Mouse (Mus musculus) limb, embryonic 14.5 days (tissue): Measurements from ENCODE around the gene Cry2. TPM values are rescaled to one million over a fixed set of nuclear protein-coding genes. Genes with fewer than 3 reads are reported as not detected.

Experiments used
- ATAC-seq: fragments of 200-750 bp; cut with Nextera tagmentation; 2 replicates; pipeline ENCODE4 v1.8.0; 2017; ENCODE audit warnings: low read depth, moderate number of reproducible peaks, moderate TSS enrichment; ENCODE audit not compliant: low FRiP score
- DNase-seq: peaks from one replicate; pipeline ENCODE4 v3.0.0-alpha.2; 2015; ENCODE audit warnings: low spot score
- H3K27ac ChIP-seq: fragments of 300-500 bp; sonication (generic); replicated peaks from 2 replicates; pipeline ENCODE4 v1.5.1; 2014; ENCODE audit warnings: low read depth, mild to moderate bottlenecking, low read length, moderate library complexity, mixed read lengths
- H3K27me3 ChIP-seq: fragments of 300-500 bp; sonication (generic); 2 replicates; pipeline ENCODE4 v1.6.1; 2014; ENCODE audit warnings: low read length, mixed read lengths; ENCODE audit not compliant: control insufficient read depth, insufficient read depth
- H3K36me3 ChIP-seq: fragments of 300-500 bp; sonication (generic); 2 replicates; pipeline ENCODE4 v1.6.1; 2014; ENCODE audit warnings: mild to moderate bottlenecking, low read length, moderate library complexity, mixed read lengths; ENCODE audit not compliant: control insufficient read depth, insufficient read depth
- H3K4me1 ChIP-seq: fragments of 300-500 bp; sonication (generic); 2 replicates; pipeline ENCODE4 v1.6.1; 2014; ENCODE audit warnings: antibody characterized with exemption, low read length, mixed read lengths; ENCODE audit not compliant: control insufficient read depth, insufficient read depth
- H3K4me2 ChIP-seq: fragments of 300-500 bp; sonication (generic); replicated peaks from 2 replicates; pipeline ENCODE4 v1.6.1; 2014; ENCODE audit warnings: low read depth, mild to moderate bottlenecking, low read length, moderate library complexity; ENCODE audit not compliant: severe bottlenecking
- H3K4me3 ChIP-seq: fragments of 300-500 bp; sonication (generic); replicated peaks from 2 replicates; pipeline ENCODE4 v1.5.1; 2014; ENCODE audit warnings: low read length
- H3K9ac ChIP-seq: fragments of 300-500 bp; sonication (generic); 2 replicates; pipeline ENCODE4 v1.6.1; 2014; ENCODE audit warnings: mild to moderate bottlenecking, low read depth, low read length, moderate library complexity; ENCODE audit not compliant: severe bottlenecking
- H3K9me3 ChIP-seq: fragments of 300-500 bp; sonication (generic); 2 replicates; pipeline ENCODE4 v1.6.1; 2016; ENCODE audit warnings: low read length; ENCODE audit not compliant: control insufficient read depth
- POLR2A ChIP-seq: fragments of 200-500 bp; IDR thresholded peaks from 2 replicates; pipeline ENCODE4 v1.8.0; 2012; ENCODE audit warnings: inconsistent platforms, mild to moderate bottlenecking, moderate library complexity, borderline replicate concordance; ENCODE audit not compliant: insufficient read depth, insufficient read length; ENCODE audit errors: extremely low read depth
- WGBS: fragments of 180-500 bp; shearing (Covaris S2); extraction: QIAGEN DNeasy Blood & Tissue Kit; methylation state at CpG from one replicate; pipeline ENCODE4 v1.1.7; 2014; 5-methylcytosine and 5-hydroxymethylcytosine counted together
- microRNA-seq: library from miRNA; unstranded; fragments of <30 nt; microRNA quantifications from one replicate; pipeline ENCODE4, GENCODE M21; 2016
- polyA plus RNA-seq, 2 experiments: library from polyadenylated mRNA; depleted of rRNA in 1 of 2; stranded (reverse) in 1 of 2; unstranded in 1 of 2; fragments of >200 nt; fragmentation: Nextera tagmentation in 1 of 2; extraction: Ambion mirVana in 1 of 2; gene quantifications; 2 replicates each; pipeline versions ENCODE4 v1.2.1 to v1.2.3; 2012 to 2014

Cry2 gene
- polyA plus RNA-seq, 2 experiments: 27.2 to 30.2 TPM

DNA sequence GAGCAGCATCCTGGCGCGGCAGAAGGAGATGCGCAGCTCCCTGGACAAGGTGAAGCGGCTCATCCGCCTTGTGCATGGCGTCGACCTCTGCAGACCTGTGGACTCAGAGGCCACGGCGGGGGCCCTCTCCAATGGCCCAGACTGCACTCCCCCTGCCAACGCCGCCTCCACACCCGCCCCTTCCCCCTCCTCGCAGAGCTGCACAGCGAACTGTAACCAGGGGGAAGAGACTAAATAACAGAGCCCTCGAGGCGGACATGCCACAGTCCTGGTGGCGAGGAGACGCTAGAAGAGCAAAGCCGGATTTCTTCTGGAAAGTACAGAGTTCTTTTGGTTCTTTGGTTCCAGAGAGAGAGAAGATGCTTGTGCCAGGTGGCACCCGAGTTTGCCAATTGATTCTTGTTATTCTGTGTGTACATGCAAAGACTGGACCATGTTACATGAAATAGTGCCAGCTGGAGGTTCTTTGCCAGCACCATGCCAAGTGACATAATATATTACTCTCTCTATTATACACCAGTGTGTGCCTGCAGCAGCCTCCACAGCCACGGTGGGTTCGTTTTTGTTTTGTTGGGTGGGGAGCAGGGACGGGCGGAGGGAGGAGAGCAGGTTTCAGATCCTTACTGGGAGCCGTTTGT is 73.5 kb downstream of the Cry2 start:
- Histone ChIP-seq H3K4me1 (no peaks in the 10 kb centered on the region), H3K27ac (no peak overlapping the region), H3K9me3 (no peaks in the 10 kb centered on the region), H3K27me3 (no peaks in the 10 kb centered on the region), H3K4me2 (no peak overlapping the region), H3K9ac (no peak overlapping the region), H3K4me3 (no peak overlapping the region), H3K36me3 (peaks cover 80% of the 10 kb centered on the region)
- ATAC-seq (no peak), DNase-seq (no peak)
- TF ChIP-seq POLR2A: no peak
- 72% methylated on average over 25 of the region's 25 CpGs for WGBS

DNA sequence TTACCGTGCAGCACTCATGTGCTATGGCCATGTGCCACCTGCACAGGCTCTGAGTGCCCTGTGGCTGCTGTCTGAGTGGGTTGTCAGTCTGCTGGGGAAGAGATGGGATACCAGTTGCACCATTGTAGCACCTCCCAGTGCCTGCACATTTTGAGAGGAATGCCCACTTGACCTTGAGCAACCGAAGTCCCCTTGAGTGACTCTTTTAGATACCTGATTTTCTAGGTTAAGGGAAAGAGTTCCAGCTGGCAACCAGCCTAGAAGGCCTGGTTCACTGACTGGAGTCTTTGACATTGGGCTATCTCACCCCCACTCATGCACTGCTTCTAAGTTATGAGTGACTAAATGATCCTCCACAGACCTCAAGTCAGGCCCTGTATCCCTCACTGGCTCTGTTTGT is 74.5 kb downstream of the Cry2 start:
- Histone ChIP-seq H3K9ac (no peak overlapping the region), H3K27me3 (no peaks in the 10 kb centered on the region), H3K4me2 (no peak overlapping the region), H3K4me1 (no peaks in the 10 kb centered on the region), H3K27ac (no peak overlapping the region), H3K4me3 (no peak overlapping the region), H3K9me3 (no peaks in the 10 kb centered on the region), H3K36me3 (peaks cover 86% of the 10 kb centered on the region)
- TF ChIP-seq POLR2A: no peak
- ATAC-seq (no peak), DNase-seq (no peak)
- WGBS: 87% methylated on average over 2 of the region's 2 CpGs

DNA sequence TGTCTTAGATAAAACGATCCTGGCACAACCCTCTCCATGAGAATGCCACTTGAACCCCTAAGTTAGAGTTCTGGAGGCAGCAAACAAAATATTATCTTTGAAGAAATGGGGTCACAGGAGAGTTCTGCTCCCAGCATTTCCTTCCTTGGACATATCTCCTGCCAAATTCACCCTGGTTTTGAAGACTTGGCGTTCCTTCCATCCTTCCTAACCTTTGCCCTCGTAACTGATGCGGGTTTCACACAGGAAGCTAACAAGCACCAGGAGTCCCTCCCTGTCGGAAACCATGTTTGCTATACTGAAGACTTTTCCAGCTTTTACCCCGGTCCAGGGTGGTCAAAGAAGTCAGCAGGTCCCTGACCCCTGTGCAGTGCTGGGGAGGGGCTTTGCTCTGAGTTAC is 79.6 kb downstream of the Cry2 start:
- no peak for TF ChIP-seq POLR2A
- Histone ChIP-seq H3K4me1 (no peaks in the 10 kb centered on the region), H3K27me3 (no peaks in the 10 kb centered on the region), H3K9me3 (no peaks in the 10 kb centered on the region), H3K9ac (no peak overlapping the region), H3K27ac (no peak overlapping the region), H3K4me3 (no peak overlapping the region), H3K36me3 (peaks cover 85% of the 10 kb centered on the region), H3K4me2 (no peak overlapping the region)
- DNase-seq (no peak), ATAC-seq (no peak)
- WGBS: 45% methylated on average over 6 of the region's 6 CpGs

Small RNAs within 50 kb of the gene (microRNA-seq; reads per million reads assigned to microRNA genes)
- not detected for gene Mir7000

Other genes starting within 250 kb of the Cry2 start
- 26.4 and 30.6 TPM in 2 replicates for gene Pex16, start 59.4 kb downstream of the Cry2 start, polyA plus RNA-seq (2012; rRNA removed)
- 22.3 TPM in 2 replicates for gene Pex16, start 59.4 kb downstream of the Cry2 start, polyA plus RNA-seq (2014; fragmentation: Nextera tagmentation; extraction: Ambion mirVana)
- gene Large2, start 59.2 kb downstream of the Cry2 start, polyA plus RNA-seq (2012; rRNA removed): 32.7 and 41.1 TPM in 2 replicates
- gene Large2, start 59.2 kb downstream of the Cry2 start, polyA plus RNA-seq (2014; fragmentation: Nextera tagmentation; extraction: Ambion mirVana): 15.0 and 16.3 TPM in 2 replicates
- 3.1 and 3.5 TPM in 2 replicates for gene 1700029I15Rik, start 51.5 kb downstream of the Cry2 start, polyA plus RNA-seq (2012; rRNA removed)
- gene 1700029I15Rik, start 51.5 kb downstream of the Cry2 start, polyA plus RNA-seq (2014; fragmentation: Nextera tagmentation; extraction: Ambion mirVana): 1.7 and 2.4 TPM in 2 replicates
- 42.5 and 54.8 TPM in 2 replicates for gene Mapk8ip1, start 32.8 kb downstream of the Cry2 start, polyA plus RNA-seq (2012; rRNA removed)
- gene Mapk8ip1, start 32.8 kb downstream of the Cry2 start, polyA plus RNA-seq (2014; fragmentation: Nextera tagmentation; extraction: Ambion mirVana): 12.9 and 13.8 TPM in 2 replicates
- 16.1 and 24.1 TPM in 2 replicates for gene Slc35c1, start 26.5 kb upstream of the Cry2 start, polyA plus RNA-seq (2012; rRNA removed)
- gene Slc35c1, start 26.5 kb upstream of the Cry2 start, polyA plus RNA-seq (2014; fragmentation: Nextera tagmentation; extraction: Ambion mirVana): 14.3 and 15.1 TPM in 2 replicates
- gene Chst1, start 165.7 kb upstream of the Cry2 start, polyA plus RNA-seq (2012; rRNA removed): 15.2 and 21.6 TPM in 2 replicates
- 6.9 and 7.1 TPM in 2 replicates for gene Chst1, start 165.7 kb upstream of the Cry2 start, polyA plus RNA-seq (2014; fragmentation: Nextera tagmentation; extraction: Ambion mirVana)